Comparison of ENCODE assay signal across 31 mouse cellular contexts in genomic region chr19:58270778-58271177, GRCm38 (mm10).
A peak's percentile ranks its signal among the peaks of the same experiment; 100 is the strongest.
DNase-seq lines count a peak whose midpoint lies in the region; ATAC-seq and TF ChIP-seq lines count a peak whose summit lies in the region.
"Had no signal": no experiment of that assay in that cellular context is flagged by ENCODE, and none has a peak within 500 bp of the region (broad histone marks: within the 10 kb centered on the region; RNA-seq: fewer than 3 reads in every experiment).

No protein-coding gene starts in this region.

- no peaks in the 10 kb centered on the region for H3K4me1 ChIP-seq in midbrain, embryonic 15.5 days
- no peaks in the 10 kb centered on the region for H3K4me1 ChIP-seq in midbrain, embryonic 11.5 days (ENCODE audit: control insufficient read depth, insufficient read depth, low read length)
- H3K4me1 ChIP-seq: hindbrain, embryonic 12.5 days; intestine, embryonic 15.5 days; neural tube, embryonic 12.5 days had no signal

- no peaks in the 10 kb centered on the region for H3K27me3 ChIP-seq in midbrain, embryonic 15.5 days (replicated peaks)
- no peaks in the 10 kb centered on the region for H3K27me3 ChIP-seq in midbrain, embryonic 11.5 days (ENCODE audit: control insufficient read depth, insufficient read depth, low read length)
- H3K27me3 ChIP-seq: embryonic facial prominence, embryonic 13.5 days; hindbrain, embryonic 12.5 days; intestine, embryonic 15.5 days; neural tube, embryonic 12.5 days had no signal

- no peak overlapping the region for H3K4me2 ChIP-seq in midbrain, embryonic 15.5 days
- H3K4me2 ChIP-seq in midbrain, embryonic 11.5 days: no peak overlapping the region
- H3K4me2 ChIP-seq: embryonic facial prominence, embryonic 13.5 days; heart, embryonic 11.5 days; hindbrain, embryonic 12.5 days; intestine, embryonic 15.5 days; neural tube, embryonic 12.5 days had no signal

- WGBS in midbrain, embryonic 15.5 days: 77% methylated on average over 5 of the region's 5 CpGs
- WGBS in midbrain, embryonic 11.5 days: 88% methylated on average over 5 of the region's 5 CpGs

- H3K27ac ChIP-seq in midbrain, embryonic 15.5 days: 0 out of 2 replicates have a peak overlapping the region, but pooled peaks have one; percentile 18
- H3K27ac ChIP-seq in midbrain, embryonic 11.5 days (ENCODE audit: low read depth, low read length): no peak overlapping the region
- H3K27ac ChIP-seq: embryonic facial prominence, embryonic 13.5 days; hindbrain, embryonic 12.5 days; hindbrain, postnatal 0 days; intestine, embryonic 15.5 days; left cerebral cortex, adult 2 months; liver, embryonic 14.5 days; macrophage; neural tube, embryonic 12.5 days; stomach, postnatal 0 days had no signal

- peak; percentile 20 for DNase-seq in layer of hippocampus, adult 9-10 months (ENCODE audit: low spot score)
- no peak for DNase-seq in layer of hippocampus, postnatal 10 days (ENCODE audit: low spot score in 2 of 2)
- DNase-seq in midbrain, embryonic 11.5 days (ENCODE audit: low spot score, missing footprints): no peak
- DNase-seq in brain, embryonic 14.5 days (ENCODE audit: low read depth): peak; percentile 60
- peak; percentile 36 for DNase-seq in telencephalon, adult 2 months (ENCODE audit: low read depth, low spot score)
- DNase-seq in heart, adult 8-10 months (ENCODE audit: low spot score): no peak
- DNase-seq: adrenal gland, postnatal 14 days; cerebellum, adult 18-20 months; cerebellum, postnatal 10 days; gastrocnemius, postnatal 25 days; heart, adult 11 months; heart, postnatal 36 days; kidney, adult 2 months; kidney, postnatal 10 days; liver; lung, adult 2 months; lung, postnatal 10 days; thymus, postnatal 4 days had no signal

- no peak for TF ChIP-seq CTCF in brain, embryonic 14.5 days (IDR thresholded peaks at IDR 0.05; ENCODE audit: borderline replicate concordance, extremely low read depth, insufficient read depth, insufficient read length)

- ATAC-seq in midbrain, embryonic 15.5 days (replicated peaks): no peak
- no peak for ATAC-seq in midbrain, embryonic 11.5 days (ENCODE audit: low FRiP score)
- ATAC-seq: CD4-positive, CD25-positive, alpha-beta regulatory T cell, adult 4 months; hindbrain, postnatal 0 days; intestine, embryonic 15.5 days had no signal

- H3K9ac ChIP-seq in midbrain, embryonic 15.5 days: no peak overlapping the region
- no peak overlapping the region for H3K9ac ChIP-seq in midbrain, embryonic 11.5 days (ENCODE audit: low read length)
- H3K9ac ChIP-seq: embryonic facial prominence, embryonic 13.5 days; hindbrain, embryonic 12.5 days; intestine, embryonic 15.5 days; liver, embryonic 14.5 days; neural tube, embryonic 12.5 days had no signal

- no peaks in the 10 kb centered on the region for H3K9me3 ChIP-seq in midbrain, embryonic 15.5 days
- H3K9me3 ChIP-seq in midbrain, embryonic 11.5 days (ENCODE audit: control insufficient read depth, low read length): no peaks in the 10 kb centered on the region
- H3K9me3 ChIP-seq: embryonic facial prominence, embryonic 13.5 days; hindbrain, embryonic 12.5 days; intestine, embryonic 15.5 days; neural tube, embryonic 12.5 days had no signal

- H3K36me3 ChIP-seq in midbrain, embryonic 15.5 days (replicated peaks): no peaks in the 10 kb centered on the region
- no peaks in the 10 kb centered on the region for H3K36me3 ChIP-seq in midbrain, embryonic 11.5 days (ENCODE audit: control insufficient read depth, insufficient read depth, low read length)
- H3K36me3 ChIP-seq: embryonic facial prominence, embryonic 13.5 days; intestine, embryonic 15.5 days; neural tube, embryonic 12.5 days had no signal

- no peak overlapping the region for H3K4me3 ChIP-seq in midbrain, embryonic 15.5 days
- no peak overlapping the region for H3K4me3 ChIP-seq in midbrain, embryonic 11.5 days (ENCODE audit: low read depth, low read length)
- H3K4me3 ChIP-seq: embryonic facial prominence, embryonic 13.5 days; hindbrain, embryonic 12.5 days; intestine, embryonic 15.5 days; left cerebral cortex, adult 2 months; myocyte; neural tube, embryonic 12.5 days had no signal

- no peak for TF ChIP-seq POLR2A in brain, embryonic 14.5 days (IDR thresholded peaks at IDR 0.05; ENCODE audit: borderline replicate concordance, extremely low read depth, insufficient read depth, insufficient read length, poor library complexity, severe bottlenecking)

Comparison
In these comparisons a context has a peak if more than half of its experiments do, and no peak if none do; other contexts are left out.
1. DNase-seq: peak in layer of hippocampus, adult 9-10 months (single experiment), brain, embryonic 14.5 days (single experiment) and telencephalon, adult 2 months (single experiment); none in layer of hippocampus, postnatal 10 days (0 of 2), midbrain, embryonic 11.5 days (single experiment) and heart, adult 8-10 months (single experiment).